Mouse (Mus musculus): ENCODE results near the gene Fam193a. TPM values are rescaled to one million over a fixed set of nuclear protein-coding genes. Genes with fewer than 3 reads are reported as not detected.

Fam193a gene
- polyA plus RNA-seq, 1 experiment from 2014 or later: 16.9 TPM

GRCm38 (mm10) chr5:34430776-34431175 lies 61.0 kb downstream of the Fam193a start:
- H3K27ac ChIP-seq (ENCODE audit: low read depth, low read length): no peak overlapping the region
- no peak overlapping the region for H3K4me2 ChIP-seq (ENCODE audit: low read length)
- H3K4me3 ChIP-seq (ENCODE audit: low read depth, low read length): no peak overlapping the region
- H3K27me3 ChIP-seq (replicated peaks; ENCODE audit: control insufficient read depth, insufficient read depth, low read length): no peaks in the 10 kb centered on the region
- no peak for DNase-seq (ENCODE audit: low spot score)
- 92% methylated on average over 3 of the region's 3 CpGs for WGBS
- no peaks in the 10 kb centered on the region for H3K9me3 ChIP-seq (replicated peaks; ENCODE audit: control insufficient read depth, low read length)
- peaks cover 79% of the 10 kb centered on the region for H3K36me3 ChIP-seq (ENCODE audit: control insufficient read depth, insufficient read depth, low read length)
- no peak overlapping the region for H3K9ac ChIP-seq (ENCODE audit: low read length)
- no peaks in the 10 kb centered on the region for H3K4me1 ChIP-seq (ENCODE audit: control insufficient read depth, insufficient read depth, low read length)
- no peak for ATAC-seq

- 96% methylated on average over 1 of the region's 1 CpGs for WGBS
- no peak overlapping the region for H3K4me3 ChIP-seq (ENCODE audit: low read depth, low read length)
- H3K36me3 ChIP-seq (ENCODE audit: control insufficient read depth, insufficient read depth, low read length): peaks cover 84% of the 10 kb centered on the region
- no peak overlapping the region for H3K9ac ChIP-seq (ENCODE audit: low read length)
- no peaks in the 10 kb centered on the region for H3K9me3 ChIP-seq (replicated peaks; ENCODE audit: control insufficient read depth, low read length)
- no peaks in the 10 kb centered on the region for H3K4me1 ChIP-seq (ENCODE audit: control insufficient read depth, insufficient read depth, low read length)
- H3K4me2 ChIP-seq (ENCODE audit: low read length): no peak overlapping the region
- no peaks in the 10 kb centered on the region for H3K27me3 ChIP-seq (replicated peaks; ENCODE audit: control insufficient read depth, insufficient read depth, low read length)
- DNase-seq (ENCODE audit: low spot score): no peak
- H3K27ac ChIP-seq (ENCODE audit: low read depth, low read length): no peak overlapping the region
- no peak for ATAC-seq
Measured at GRCm38 (mm10) chr5:34433786-34434185, 64.1 kb downstream of the Fam193a start.

GRCm38 (mm10) chr5:34434241-34434640 lies 64.5 kb downstream of the Fam193a start:
- Histone ChIP-seq H3K27me3 (replicated peaks; ENCODE audit: control insufficient read depth, insufficient read depth, low read length) (no peaks in the 10 kb centered on the region), H3K9me3 (replicated peaks; ENCODE audit: control insufficient read depth, low read length) (no peaks in the 10 kb centered on the region), H3K36me3 (ENCODE audit: control insufficient read depth, insufficient read depth, low read length) (peaks cover 83% of the 10 kb centered on the region), H3K27ac (ENCODE audit: low read depth, low read length) (no peak overlapping the region), H3K4me3 (ENCODE audit: low read depth, low read length) (no peak overlapping the region), H3K4me2 (ENCODE audit: low read length) (no peak overlapping the region), H3K9ac (ENCODE audit: low read length) (no peak overlapping the region), H3K4me1 (ENCODE audit: control insufficient read depth, insufficient read depth, low read length) (no peaks in the 10 kb centered on the region)
- ATAC-seq (no peak), DNase-seq (ENCODE audit: low spot score) (no peak)
- 96% methylated on average over 3 of the region's 3 CpGs for WGBS

GRCm38 (mm10) chr5:34438052-34438451 lies 68.3 kb downstream of the Fam193a start:
- no peak overlapping the region for H3K4me3 ChIP-seq (ENCODE audit: low read depth, low read length)
- H3K27ac ChIP-seq (ENCODE audit: low read depth, low read length): no peak overlapping the region
- no peak overlapping the region for H3K9ac ChIP-seq (ENCODE audit: low read length)
- H3K4me1 ChIP-seq (ENCODE audit: control insufficient read depth, insufficient read depth, low read length): no peaks in the 10 kb centered on the region
- H3K36me3 ChIP-seq (ENCODE audit: control insufficient read depth, insufficient read depth, low read length): peaks cover 84% of the 10 kb centered on the region
- H3K4me2 ChIP-seq (ENCODE audit: low read length): no peak overlapping the region
- H3K9me3 ChIP-seq (replicated peaks; ENCODE audit: control insufficient read depth, low read length): no peaks in the 10 kb centered on the region
- DNase-seq (ENCODE audit: low spot score) (no peak), ATAC-seq (no peak)
- H3K27me3 ChIP-seq (replicated peaks; ENCODE audit: control insufficient read depth, insufficient read depth, low read length): no peaks in the 10 kb centered on the region
- WGBS: 95% methylated on average over 4 of the region's 4 CpGs

- DNase-seq (ENCODE audit: low spot score) (no peak), ATAC-seq (no peak)
- H3K4me1 ChIP-seq (ENCODE audit: control insufficient read depth, insufficient read depth, low read length): no peaks in the 10 kb centered on the region
- no peaks in the 10 kb centered on the region for H3K9me3 ChIP-seq (replicated peaks; ENCODE audit: control insufficient read depth, low read length)
- H3K36me3 ChIP-seq (ENCODE audit: control insufficient read depth, insufficient read depth, low read length): peaks cover 84% of the 10 kb centered on the region
- H3K27ac ChIP-seq (ENCODE audit: low read depth, low read length): no peak overlapping the region
- no peaks in the 10 kb centered on the region for H3K27me3 ChIP-seq (replicated peaks; ENCODE audit: control insufficient read depth, insufficient read depth, low read length)
- WGBS: 89% methylated on average over 1 of the region's 1 CpGs
- H3K9ac ChIP-seq (ENCODE audit: low read length): no peak overlapping the region
- no peak overlapping the region for H3K4me2 ChIP-seq (ENCODE audit: low read length)
- H3K4me3 ChIP-seq (ENCODE audit: low read depth, low read length): no peak overlapping the region
Measured at GRCm38 (mm10) chr5:34438659-34439058, 68.9 kb downstream of the Fam193a start.

GRCm38 (mm10) chr5:34439768-34440167 lies 70.0 kb downstream of the Fam193a start:
- no peak overlapping the region for H3K4me3 ChIP-seq (ENCODE audit: low read depth, low read length)
- 93% methylated on average over 2 of the region's 2 CpGs for WGBS
- no peaks in the 10 kb centered on the region for H3K4me1 ChIP-seq (ENCODE audit: control insufficient read depth, insufficient read depth, low read length)
- H3K4me2 ChIP-seq (ENCODE audit: low read length): no peak overlapping the region
- DNase-seq (ENCODE audit: low spot score) (no peak), ATAC-seq (no peak)
- no peaks in the 10 kb centered on the region for H3K9me3 ChIP-seq (replicated peaks; ENCODE audit: control insufficient read depth, low read length)
- no peak overlapping the region for H3K27ac ChIP-seq (ENCODE audit: low read depth, low read length)
- H3K9ac ChIP-seq (ENCODE audit: low read length): no peak overlapping the region
- H3K27me3 ChIP-seq (replicated peaks; ENCODE audit: control insufficient read depth, insufficient read depth, low read length): no peaks in the 10 kb centered on the region
- peaks cover 86% of the 10 kb centered on the region for H3K36me3 ChIP-seq (ENCODE audit: control insufficient read depth, insufficient read depth, low read length)

GRCm38 (mm10) chr5:34441797-34442196 lies 72.1 kb downstream of the Fam193a start:
- 97% methylated on average over 2 of the region's 2 CpGs for WGBS

GRCm38 (mm10) chr5:34446207-34446606 lies 76.5 kb downstream of the Fam193a start:
- Histone ChIP-seq H3K4me3 (ENCODE audit: low read depth, low read length) (no peak overlapping the region), H3K9ac (ENCODE audit: low read length) (no peak overlapping the region), H3K36me3 (ENCODE audit: control insufficient read depth, insufficient read depth, low read length) (peaks cover 71% of the 10 kb centered on the region), H3K4me2 (ENCODE audit: low read length) (no peak overlapping the region), H3K27ac (ENCODE audit: low read depth, low read length) (no peak overlapping the region), H3K4me1 (ENCODE audit: control insufficient read depth, insufficient read depth, low read length) (no peaks in the 10 kb centered on the region), H3K27me3 (replicated peaks; ENCODE audit: control insufficient read depth, insufficient read depth, low read length) (no peaks in the 10 kb centered on the region), H3K9me3 (replicated peaks; ENCODE audit: control insufficient read depth, low read length) (no peaks in the 10 kb centered on the region)
- WGBS: 89% methylated on average over 9 of the region's 9 CpGs
- DNase-seq (ENCODE audit: low spot score) (no peak), ATAC-seq (no peak)

More at GRCm38 (mm10) chr5:34441797-34442196, 72.1 kb downstream of the Fam193a start:
- Histone ChIP-seq H3K4me2 (ENCODE audit: low read length) (no peak overlapping the region), H3K9me3 (replicated peaks; ENCODE audit: control insufficient read depth, low read length) (no peaks in the 10 kb centered on the region), H3K27ac (ENCODE audit: low read depth, low read length) (no peak overlapping the region), H3K9ac (ENCODE audit: low read length) (no peak overlapping the region), H3K4me3 (ENCODE audit: low read depth, low read length) (no peak overlapping the region), H3K4me1 (ENCODE audit: control insufficient read depth, insufficient read depth, low read length) (no peaks in the 10 kb centered on the region), H3K27me3 (replicated peaks; ENCODE audit: control insufficient read depth, insufficient read depth, low read length) (no peaks in the 10 kb centered on the region), H3K36me3 (ENCODE audit: control insufficient read depth, insufficient read depth, low read length) (peaks cover 92% of the 10 kb centered on the region)
- ATAC-seq (no peak), DNase-seq (ENCODE audit: low spot score) (no peak)

- H3K9me3 ChIP-seq (replicated peaks; ENCODE audit: control insufficient read depth, low read length): no peaks in the 10 kb centered on the region
- peaks cover 82% of the 10 kb centered on the region for H3K36me3 ChIP-seq (ENCODE audit: control insufficient read depth, insufficient read depth, low read length)
- H3K4me3 ChIP-seq (ENCODE audit: low read depth, low read length): no peak overlapping the region
- H3K4me2 ChIP-seq (ENCODE audit: low read length): no peak overlapping the region
- H3K4me1 ChIP-seq (ENCODE audit: control insufficient read depth, insufficient read depth, low read length): no peaks in the 10 kb centered on the region
- H3K27ac ChIP-seq (ENCODE audit: low read depth, low read length): no peak overlapping the region
- no peak for ATAC-seq
- no peak overlapping the region for H3K9ac ChIP-seq (ENCODE audit: low read length)
- peak; percentile 4 for DNase-seq (ENCODE audit: low spot score)
- no peaks in the 10 kb centered on the region for H3K27me3 ChIP-seq (replicated peaks; ENCODE audit: control insufficient read depth, insufficient read depth, low read length)
- WGBS: 75% methylated on average over 1 of the region's 1 CpGs
Measured at GRCm38 (mm10) chr5:34458994-34459393, 89.3 kb downstream of the Fam193a start.
